Mouse (Mus musculus) stomach, postnatal 0 days (tissue): ENCODE results near the gene Camsap1. TPM values are rescaled to one million over a fixed set of nuclear protein-coding genes. Genes with fewer than 3 reads are reported as not detected.

Experiments used
- ATAC-seq: fragments of 200-750 bp; cut with Nextera tagmentation; 2 replicates; pipeline ENCODE4 v1.8.0; 2017; ENCODE audit not compliant: low FRiP score, low TSS enrichment
- DNase-seq: peaks from one replicate; pipeline ENCODE4 v3.0.0-alpha.2; 2016; ENCODE audit warnings: low spot score
- H3K27ac ChIP-seq: fragments of 300-500 bp; sonication (generic); replicated peaks from 2 replicates; pipeline ENCODE4 v1.5.1; 2014; ENCODE audit warnings: mild to moderate bottlenecking, control low read depth
- H3K27me3 ChIP-seq: fragments of 300-500 bp; sonication (generic); 2 replicates; pipeline ENCODE4 v1.6.1; 2014; ENCODE audit warnings: low read length; ENCODE audit not compliant: control insufficient read depth, insufficient read depth
- H3K36me3 ChIP-seq: fragments of 300-500 bp; sonication (generic); 2 replicates; pipeline ENCODE4 v1.6.1; 2014; ENCODE audit warnings: low read length, mixed read lengths; ENCODE audit not compliant: control insufficient read depth, insufficient read depth
- H3K4me1 ChIP-seq: fragments of 300-500 bp; sonication (generic); replicated peaks from 2 replicates; pipeline ENCODE4 v1.6.1; 2014; ENCODE audit warnings: antibody characterized with exemption; ENCODE audit not compliant: control insufficient read depth, insufficient read depth
- H3K4me2 ChIP-seq: fragments of 300-500 bp; sonication (generic); replicated peaks from 2 replicates; pipeline ENCODE4 v1.6.1; 2014; ENCODE audit warnings: low read depth, mild to moderate bottlenecking, control low read depth, moderate library complexity
- H3K4me3 ChIP-seq: fragments of 300-500 bp; sonication (generic); 2 replicates; pipeline ENCODE4 v1.5.1; 2014; ENCODE audit warnings: low read depth, low read length, control low read depth
- H3K9ac ChIP-seq: fragments of 300-500 bp; sonication (generic); 2 replicates; pipeline ENCODE4 v1.6.1; 2014; ENCODE audit warnings: mild to moderate bottlenecking, low read length, control low read depth, mixed read lengths
- H3K9me3 ChIP-seq: fragments of 300-500 bp; sonication (generic); 2 replicates; pipeline ENCODE4 v1.6.1; 2016; ENCODE audit warnings: low read length; ENCODE audit not compliant: control insufficient read depth
- CTCF ChIP-seq: IDR thresholded peaks from 2 replicates; pipeline ENCODE4 v1.5.1; 2016; ENCODE audit warnings: antibody characterized with exemption, low read depth, mild to moderate bottlenecking, moderate library complexity
- EP300 ChIP-seq: optimal IDR thresholded peaks from 2 replicates; pipeline ENCODE3; 2016; ENCODE audit warnings: antibody characterized with exemption
- WGBS: fragments of 180-500 bp; shearing (Covaris S2); extraction: QIAGEN DNeasy Blood & Tissue Kit; methylation state at CpG from one replicate; pipeline ENCODE4 v1.1.7; 2014; 5-methylcytosine and 5-hydroxymethylcytosine counted together
- polyA plus RNA-seq: library from polyadenylated mRNA; unstranded; fragments of >200 nt; fragmentation: Nextera tagmentation; extraction: Ambion mirVana; gene quantifications from 2 replicates; pipeline ENCODE4 v1.2.1, GENCODE M21; 2015

The Camsap1 gene
- polyA plus RNA-seq, 1 experiment from 2014 or later = 6.5 TPM

- ATAC-seq (peak; percentile 31; the same call in 1 of the 2 replicates), DNase-seq (no peak)
- Histone ChIP-seq H3K4me1 (no peaks in the 10 kb centered on the region), H3K36me3 (no peaks in the 10 kb centered on the region), H3K27me3 (no peaks in the 10 kb centered on the region), H3K9ac (no peak overlapping the region), H3K4me3 (no peak overlapping the region), H3K27ac (no peak overlapping the region), H3K9me3 (no peaks in the 10 kb centered on the region), H3K4me2 (no peak overlapping the region)
- WGBS = 76% methylated on average over 4 of the region's 4 CpGs
- TF ChIP-seq EP300 (no peak), CTCF (no peak)
Observed at GRCm38 (mm10) chr2:25879061-25879460, 104.0 kb downstream of the Camsap1 start.

- TF ChIP-seq CTCF = no peak
- no peak for TF ChIP-seq EP300
- Histone ChIP-seq H3K4me2 (no peak overlapping the region), H3K4me1 (no peaks in the 10 kb centered on the region), H3K36me3 (no peaks in the 10 kb centered on the region), H3K27ac (no peak overlapping the region), H3K9me3 (no peaks in the 10 kb centered on the region), H3K4me3 (no peak overlapping the region), H3K9ac (no peak overlapping the region), H3K27me3 (no peaks in the 10 kb centered on the region)
- ATAC-seq (no peak), DNase-seq (no peak)
- 84% methylated on average over 2 of the region's 2 CpGs for WGBS
Observed at GRCm38 (mm10) chr2:25878516-25878915, 104.6 kb downstream of the Camsap1 start.

DNA sequence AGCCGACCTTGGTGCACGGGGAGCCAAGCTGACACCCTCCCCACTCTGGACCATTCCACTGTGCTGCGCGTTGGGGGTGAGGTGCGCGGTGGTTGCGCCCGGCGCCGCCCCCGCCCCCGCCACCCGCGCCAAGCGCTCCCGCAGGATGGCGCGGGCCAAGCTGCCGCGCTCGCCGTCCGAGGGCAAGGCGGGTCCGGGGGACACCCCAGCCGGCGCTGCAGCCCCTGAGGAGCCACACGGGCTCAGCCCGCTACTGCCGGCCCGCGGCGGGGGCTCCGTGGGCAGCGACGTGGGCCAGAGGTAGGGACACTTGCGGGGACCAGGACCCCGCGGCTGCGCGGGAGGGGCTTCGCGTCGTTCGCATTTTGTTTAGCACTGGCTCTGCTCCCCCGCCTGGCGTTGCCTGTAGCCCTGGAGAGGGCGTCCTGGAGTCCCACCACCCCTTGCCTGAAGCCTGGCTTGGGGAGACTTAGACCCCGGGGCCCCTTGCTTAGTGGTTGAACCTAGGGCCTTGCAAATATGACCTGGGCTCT is 105.3 kb downstream of the Camsap1 start:
- Histone ChIP-seq H3K9ac (no peak overlapping the region), H3K4me1 (no peaks in the 10 kb centered on the region), H3K4me3 (peak overlapping the region; percentile 23), H3K27ac (no peak overlapping the region), H3K27me3 (no peaks in the 10 kb centered on the region), H3K9me3 (no peaks in the 10 kb centered on the region), H3K36me3 (no peaks in the 10 kb centered on the region), H3K4me2 (peak overlapping the region; percentile 42)
- ATAC-seq = 0 out of 2 replicates have a peak, but pooled peaks have one; percentile 15
- TF ChIP-seq EP300 = no peak
- TF ChIP-seq CTCF = no peak
- no peak for DNase-seq
- 4% methylated on average over 49 of the region's 49 CpGs for WGBS

- no peak for ATAC-seq
- no peak overlapping the region for H3K9ac ChIP-seq
- H3K27ac ChIP-seq = no peak overlapping the region
- H3K4me2 ChIP-seq = peak overlapping the region; percentile 42
- H3K36me3 ChIP-seq = no peaks in the 10 kb centered on the region
- no peaks in the 10 kb centered on the region for H3K9me3 ChIP-seq
- no peaks in the 10 kb centered on the region for H3K4me1 ChIP-seq
- H3K4me3 ChIP-seq = peak overlapping the region; percentile 23; the same call in 1 of the 2 replicates
- TF ChIP-seq CTCF = no peak
- TF ChIP-seq EP300 = no peak
- H3K27me3 ChIP-seq = no peaks in the 10 kb centered on the region
- WGBS = 31% methylated on average over 7 of the region's 7 CpGs
- no peak for DNase-seq
Observed at GRCm38 (mm10) chr2:25877250-25877735, 105.8 kb downstream of the Camsap1 start.

Other genes with a start within 250 kb of the Camsap1 start
- gene Obp2b, start 246.3 kb downstream of the Camsap1 start, polyA plus RNA-seq = not detected in 2 replicates
- gene Lcn3, start 217.7 kb downstream of the Camsap1 start, polyA plus RNA-seq = not detected in 2 replicates
- not detected in 2 replicates for gene Lcn11, start 206.3 kb downstream of the Camsap1 start, polyA plus RNA-seq
- gene Gm13539, start 201.0 kb downstream of the Camsap1 start, polyA plus RNA-seq = 1.2 and 1.6 TPM in 2 replicates
- not detected in 2 replicates for gene Glt6d1, start 167.4 kb downstream of the Camsap1 start, polyA plus RNA-seq
- gene Lcn9, start 160.1 kb downstream of the Camsap1 start, polyA plus RNA-seq = not detected in 2 replicates
- 0.10 TPM in 1 of 2 replicates, not detected in the other for gene Sohlh1, start 136.0 kb downstream of the Camsap1 start, polyA plus RNA-seq
- 0.19 and 0.30 TPM in 2 replicates for gene Kcnt1, start 119.5 kb downstream of the Camsap1 start, polyA plus RNA-seq
- gene Ubac1, start 38.5 kb upstream of the Camsap1 start, polyA plus RNA-seq = 47.7 and 49.1 TPM in 2 replicates
- 12.6 and 13.3 TPM in 2 replicates for gene Nacc2, start 139.9 kb upstream of the Camsap1 start, polyA plus RNA-seq
- not detected in 2 replicates for gene Lhx3, start 225.0 kb upstream of the Camsap1 start, polyA plus RNA-seq